Mouse (Mus musculus) frontal cortex, postnatal 25 days (tissue): ENCODE data around the gene Ceacam3.
"Not testable (repeated sequence)": the region's sequence is repeated elsewhere in the genome, so short reads cannot be mapped to it uniquely, and the experiment has no call there.

ENCODE experiments used
- DNase-seq, 2 experiments: peaks; one replicate each; pipeline ENCODE4 v3.0.0; 2022; ENCODE audit warnings: low spot score in 2 of 2

The Ceacam3 gene

DNA sequence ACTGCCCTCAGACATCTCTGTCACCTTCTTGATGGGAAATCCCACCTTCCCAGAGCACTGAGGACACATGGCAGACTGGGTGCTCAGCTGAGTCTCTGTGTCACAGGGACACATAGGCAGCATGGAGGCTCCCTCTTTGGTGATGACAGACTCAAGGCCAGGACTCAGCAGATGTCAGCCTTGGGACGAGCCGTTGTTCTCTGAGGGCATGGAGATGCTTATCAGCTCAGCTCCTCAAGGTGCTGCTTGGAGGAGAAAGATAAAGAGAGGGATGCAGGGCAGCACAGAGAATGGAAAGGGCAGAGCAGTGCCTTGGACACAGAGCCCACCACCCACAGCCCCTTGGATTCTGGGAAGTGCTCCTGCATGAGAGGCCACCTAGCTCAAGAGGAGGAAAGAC, at the start of gene Ceacam3:
Gene Ceacam3, plus strand, starts transcription at position 352 of the 400 bp plus-strand sequence.
- DNase-seq, result no peak

DNA sequence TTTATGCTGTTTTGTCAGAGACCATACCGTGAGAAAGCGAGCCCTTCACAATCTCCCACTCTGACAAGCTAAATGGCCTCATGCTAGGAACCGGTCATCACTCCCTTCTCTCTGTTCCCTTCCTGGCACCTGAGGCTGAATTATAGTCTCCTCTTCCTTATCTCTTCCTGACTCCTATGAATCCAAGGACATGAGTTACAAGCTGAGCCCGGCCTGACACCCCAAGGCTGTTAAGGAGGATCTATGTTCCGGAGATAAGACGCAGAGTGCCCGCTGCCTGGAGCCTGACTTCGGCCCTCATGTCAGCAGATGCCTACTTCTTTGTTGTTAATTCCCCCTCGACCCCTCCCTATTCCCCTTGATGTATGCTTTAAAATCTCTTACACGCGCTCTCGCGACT, 48.5 kb upstream of the Ceacam3 start:
- DNase-seq, result not testable (repeated sequence)

DNA sequence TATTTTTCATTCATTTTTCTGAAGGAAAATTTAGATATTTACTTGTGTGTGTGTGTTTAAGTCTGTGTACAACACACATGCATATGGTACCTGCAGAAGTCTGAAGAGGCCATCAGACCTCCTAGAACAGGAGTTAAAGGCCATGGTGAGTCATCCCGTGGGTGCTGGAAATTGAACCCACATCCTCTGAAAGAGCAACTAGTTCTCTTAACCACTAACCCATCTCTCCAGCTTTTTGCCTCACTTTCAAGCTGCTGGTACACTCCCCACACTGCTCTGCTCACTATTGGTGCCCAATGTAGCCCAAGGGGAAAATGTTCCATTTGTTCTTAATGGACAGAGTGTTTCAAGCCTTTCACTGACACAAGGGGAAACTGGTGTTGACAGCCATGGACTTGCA, 14.8 kb upstream of the Ceacam3 start:
- DNase-seq, result no peak

DNA sequence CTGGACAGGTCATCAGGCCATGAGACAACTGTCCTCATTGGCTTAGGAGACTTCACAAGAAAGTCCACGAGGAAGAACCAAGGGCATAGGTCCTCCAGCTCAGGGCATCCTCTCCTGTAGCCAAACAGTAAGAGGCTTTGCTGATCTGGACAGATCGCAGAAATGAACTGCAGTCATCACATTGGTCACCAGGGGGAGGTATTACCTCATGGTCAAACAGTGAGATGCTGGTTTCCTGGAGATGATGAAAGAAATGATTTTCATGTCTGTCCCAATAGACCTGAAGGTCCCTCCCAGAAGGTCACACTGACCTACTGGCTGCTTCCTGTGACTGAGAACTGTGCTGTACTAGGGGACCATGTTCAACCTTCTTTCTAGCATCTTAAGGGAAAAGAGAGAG, 5.6 kb downstream of the Ceacam3 start:
- DNase-seq, result no peak

DNA sequence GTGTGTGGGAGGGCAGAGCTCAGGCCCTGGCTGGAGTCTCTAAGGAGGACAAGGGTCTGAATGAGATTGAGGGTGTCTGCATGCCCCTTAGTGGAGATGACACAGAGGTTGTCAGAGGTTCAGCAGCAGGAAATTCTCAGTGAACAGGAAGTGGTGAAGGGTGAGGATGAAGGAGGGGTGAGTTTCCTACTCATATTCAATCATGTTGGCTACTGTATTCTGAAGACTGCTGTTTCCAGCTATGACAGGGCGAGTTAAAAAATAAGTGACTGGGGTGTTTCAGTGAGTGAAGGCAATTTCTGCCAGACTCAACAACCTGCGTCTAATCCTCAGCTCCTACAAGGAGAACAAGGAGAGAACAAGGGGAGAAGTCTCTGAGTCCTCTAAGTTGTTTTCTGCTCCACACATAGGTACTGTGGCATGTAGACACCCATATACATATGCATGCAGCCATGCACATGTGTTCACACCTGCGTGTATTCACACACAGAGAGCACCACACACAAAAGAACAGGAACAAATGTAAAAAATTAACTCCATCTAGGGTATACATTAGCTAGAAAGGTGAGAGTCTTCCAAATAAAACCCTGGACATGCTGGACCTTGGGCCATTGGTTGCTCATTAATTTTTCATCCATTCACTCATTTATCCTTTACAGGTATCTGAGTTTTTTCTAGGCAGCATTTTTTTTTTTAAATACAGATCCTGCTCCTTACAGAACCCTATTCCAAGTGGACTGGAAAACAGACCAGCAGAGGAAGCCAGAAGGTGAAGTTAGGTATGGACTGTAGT, 7.0 kb downstream of the Ceacam3 start:
- no peak for DNase-seq

DNA sequence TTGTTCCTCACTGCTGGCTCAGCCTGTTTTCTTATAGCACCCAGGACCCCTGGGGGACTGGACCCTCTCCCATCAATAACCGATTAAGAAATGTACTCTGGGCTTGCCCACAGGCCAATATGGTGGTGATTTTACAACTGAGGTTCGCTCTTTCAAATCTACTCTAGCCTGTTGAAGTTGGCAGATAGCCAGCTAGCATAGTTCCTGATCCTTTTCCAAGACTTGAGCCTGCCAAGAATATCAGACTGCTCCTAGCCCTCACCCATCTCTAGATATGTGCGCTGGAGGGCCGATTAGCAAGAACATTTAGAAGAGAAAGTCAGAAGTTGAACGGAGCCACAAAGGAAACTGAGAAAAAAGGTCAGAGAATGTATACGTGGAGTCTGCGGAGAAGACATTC, 8.9 kb downstream of the Ceacam3 start:
- no peak for DNase-seq

DNA sequence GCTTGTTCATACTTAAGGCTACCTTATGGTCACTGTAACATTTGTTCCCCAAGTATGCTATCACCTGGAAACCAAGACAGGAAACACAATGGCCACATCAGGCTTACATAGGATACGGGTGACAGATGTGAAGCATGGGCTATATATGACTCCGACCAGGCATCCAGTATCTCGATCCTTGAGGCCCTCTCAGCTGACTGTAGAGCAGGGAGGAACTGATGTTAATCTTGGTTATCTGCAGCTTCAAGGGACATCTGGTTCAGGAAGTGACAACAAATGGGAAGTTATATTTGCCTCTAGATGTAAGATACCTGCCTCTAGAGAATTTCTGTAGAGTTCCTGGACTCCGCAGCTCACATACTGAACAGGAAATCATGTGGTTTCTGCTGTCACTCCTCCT, 21.7 kb downstream of the Ceacam3 start:
- DNase-seq, result no peak

DNA sequence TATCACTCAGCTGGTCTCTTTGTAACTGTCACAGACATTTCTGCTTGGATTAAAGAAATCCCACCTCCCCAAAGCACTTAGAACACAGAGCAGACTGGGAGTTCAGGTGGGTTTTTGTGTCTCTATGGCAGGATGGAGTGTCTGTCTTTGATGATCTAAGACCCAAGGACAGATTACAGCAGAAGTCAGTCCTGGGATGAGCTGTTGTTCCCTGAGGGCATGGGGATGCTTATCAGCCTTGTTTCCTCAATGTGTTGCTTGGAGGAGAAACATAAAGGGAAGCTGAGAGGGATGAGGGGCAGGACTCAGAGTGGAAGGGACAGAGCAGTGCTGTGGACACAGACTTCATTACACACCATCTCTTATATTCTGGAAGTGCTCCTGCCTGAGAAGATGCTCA, 53.1 kb downstream of the Ceacam3 start, which contains the start of gene Psg29:
Gene Psg29, plus strand, starts transcription at position 301 of the 400 bp plus-strand sequence.
- no peak for DNase-seq

DNA sequence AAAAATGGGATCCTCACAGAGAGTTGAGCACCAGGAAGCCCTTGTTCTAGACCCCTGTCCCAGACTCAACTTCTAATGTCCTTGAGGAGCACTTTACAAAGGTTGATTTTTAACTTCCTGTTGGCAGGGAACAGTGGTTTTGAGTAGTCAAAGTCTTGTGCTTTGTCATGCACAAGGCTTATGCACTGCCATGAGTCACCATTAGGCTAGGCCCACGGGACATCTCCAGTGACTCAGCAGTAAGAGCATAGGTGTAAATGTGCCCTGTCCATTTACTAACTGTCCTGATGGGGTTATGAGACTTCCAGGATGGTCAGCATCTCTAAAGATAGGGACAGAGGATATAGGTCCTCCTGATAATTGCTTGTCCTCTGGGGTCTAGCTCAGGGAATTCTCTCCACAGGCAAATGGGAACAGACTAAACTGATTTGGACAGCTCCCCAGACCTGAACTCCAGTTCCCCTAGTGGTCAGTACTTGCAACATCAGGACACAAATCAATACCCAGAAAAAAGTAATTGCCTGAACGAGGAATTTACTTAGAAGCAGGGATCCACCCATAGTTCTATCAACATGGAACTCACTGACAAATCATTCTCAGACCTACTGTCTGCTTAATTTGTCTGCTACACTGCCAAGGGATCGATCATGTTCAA, 55.6 kb downstream of the Ceacam3 start:
- no peak for DNase-seq
